Mouse (Mus musculus) adrenal gland (tissue): Measurements from ENCODE around the gene Cnksr1.

ENCODE experiments used
- intact Hi-C: fragments of 180-260 bp; cut with DNase I; formaldehyde crosslinking; loops from one replicate; pipeline ENCODE4 v1.15.1; 2025
- long read RNA-seq, 2 experiments: library from polyadenylated mRNA; unstranded; transcript quantifications; one replicate each; pipeline ENCODE4 v2.0.0; 2020; ENCODE audit warnings: borderline replicate concordance in 1 of 2; ENCODE audit not compliant: insufficient replicate concordance in 1 of 2

Cnksr1 gene
- long read RNA-seq, experiment 1 = 0 reads
- long read RNA-seq, experiment 2 = 0 reads

GRCm38 (mm10) chr4:134238279-134238651, at the start of gene Cnksr1:
Gene Cnksr1, minus strand, starts transcription at chr4:134238399.
- intact Hi-C loops = no loop called here

DNA sequence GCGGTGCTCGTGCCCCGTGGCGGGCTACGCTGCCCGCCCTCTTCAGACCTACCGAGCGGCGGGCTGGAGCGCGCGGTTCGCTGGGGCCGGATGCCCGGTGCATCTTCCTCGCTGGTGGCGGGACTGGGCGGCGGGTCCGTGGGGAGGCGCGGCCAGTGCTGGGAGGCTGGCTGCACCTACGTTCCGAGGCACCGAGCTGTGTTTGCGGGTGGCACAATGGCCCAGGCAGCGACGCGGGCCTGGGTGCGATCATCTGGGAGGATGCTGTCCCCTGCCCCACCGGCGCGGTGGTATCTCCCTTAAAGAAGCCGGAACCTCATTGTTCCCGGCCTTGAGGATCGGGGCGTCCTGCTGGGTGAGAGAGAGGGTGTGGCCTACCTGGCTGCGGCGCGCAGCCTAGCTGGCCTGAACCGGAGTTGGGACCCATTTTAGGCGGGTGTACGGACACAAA, 49.4 kb upstream of the Cnksr1 start, which contains the start of gene Pdik1l:
Gene Pdik1l (minus strand): TSS at position 321 of the 451 bp plus-strand sequence.
- intact Hi-C loops = loop anchor here (5.0 kb wide), 1 partner anchor 40 kb away; the partner anchor contains the start of genes Gm30191 and Zfp593

GRCm38 (mm10) chr4:134287168-134287564, 49.0 kb upstream of the Cnksr1 start:
- intact Hi-C loops = loop anchor here (5.0 kb wide), 1 partner anchor 40 kb away; the partner anchor contains the start of genes Gm30191 and Zfp593

DNA sequence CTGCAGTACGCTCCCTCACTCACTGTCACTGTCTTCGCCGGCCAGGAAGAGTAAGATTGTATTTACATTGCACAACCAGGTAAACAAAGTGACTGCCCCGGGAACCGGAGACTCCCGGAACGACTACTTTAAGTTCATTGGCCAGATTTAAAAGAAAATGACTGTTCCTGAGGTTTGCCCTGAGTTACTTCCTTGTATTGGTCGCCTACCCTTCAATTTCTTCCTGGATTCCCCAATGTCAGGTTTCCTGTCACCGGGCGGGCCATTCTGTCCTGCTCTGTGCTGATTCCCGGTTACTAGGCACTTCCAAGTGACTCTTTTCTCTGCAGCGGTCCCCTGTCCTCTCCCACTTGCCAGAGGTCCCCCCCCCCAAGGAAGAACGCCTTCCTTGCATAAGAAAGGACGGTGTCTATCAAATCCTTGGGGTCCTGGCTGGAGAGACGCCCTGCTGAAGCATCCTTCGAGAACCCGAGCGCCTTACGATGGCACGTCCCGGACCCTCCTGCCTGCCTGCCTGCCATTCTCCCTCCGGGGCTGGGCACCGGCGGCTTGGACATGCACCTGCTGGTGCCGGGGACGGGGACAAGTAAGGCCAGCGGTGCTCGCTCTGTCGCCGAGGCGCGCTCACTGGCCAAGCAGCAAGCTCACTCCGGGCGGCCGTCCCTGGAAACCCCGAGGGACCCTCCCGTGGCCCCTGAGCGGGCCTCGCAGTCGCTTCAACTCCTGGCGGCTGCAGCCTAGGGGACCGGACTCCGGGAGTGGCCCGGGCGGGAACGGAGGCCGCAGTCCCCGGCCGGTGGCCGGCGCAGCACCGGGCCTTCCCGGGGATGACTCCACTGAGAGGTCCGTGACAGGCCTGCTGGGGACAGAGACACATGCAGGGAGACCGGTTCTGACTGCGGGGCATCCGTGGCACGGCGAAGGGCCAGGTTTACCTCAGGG, 48.3 kb upstream of the Cnksr1 start:
- intact Hi-C loops = loop anchor here (5.0 kb wide), 1 partner anchor 39 kb away; the partner anchor contains the start of genes Gm30191 and Zfp593

DNA sequence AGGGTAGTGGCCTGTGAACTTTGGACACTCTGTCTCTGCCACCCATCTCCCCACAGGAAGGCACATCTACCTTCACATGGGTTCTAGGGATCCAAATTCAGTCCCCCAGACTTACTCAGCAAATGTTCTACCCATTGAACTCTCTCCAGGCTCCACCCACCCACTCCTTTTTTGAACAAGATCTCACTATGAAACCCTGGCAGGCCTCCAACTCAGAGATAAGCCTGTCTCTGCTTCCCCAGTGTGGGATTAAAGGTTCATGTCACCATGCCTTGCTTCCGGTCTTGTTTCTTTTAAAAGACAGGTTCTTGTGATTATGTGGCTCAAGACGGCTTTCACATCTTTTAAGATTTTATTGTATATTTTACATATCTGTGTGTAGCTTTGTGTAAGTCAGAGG, 46.7 kb upstream of the Cnksr1 start:
- intact Hi-C loops = loop anchor here (5.0 kb wide), 1 partner anchor 38 kb away; the partner anchor contains the start of genes Gm30191 and Zfp593

DNA sequence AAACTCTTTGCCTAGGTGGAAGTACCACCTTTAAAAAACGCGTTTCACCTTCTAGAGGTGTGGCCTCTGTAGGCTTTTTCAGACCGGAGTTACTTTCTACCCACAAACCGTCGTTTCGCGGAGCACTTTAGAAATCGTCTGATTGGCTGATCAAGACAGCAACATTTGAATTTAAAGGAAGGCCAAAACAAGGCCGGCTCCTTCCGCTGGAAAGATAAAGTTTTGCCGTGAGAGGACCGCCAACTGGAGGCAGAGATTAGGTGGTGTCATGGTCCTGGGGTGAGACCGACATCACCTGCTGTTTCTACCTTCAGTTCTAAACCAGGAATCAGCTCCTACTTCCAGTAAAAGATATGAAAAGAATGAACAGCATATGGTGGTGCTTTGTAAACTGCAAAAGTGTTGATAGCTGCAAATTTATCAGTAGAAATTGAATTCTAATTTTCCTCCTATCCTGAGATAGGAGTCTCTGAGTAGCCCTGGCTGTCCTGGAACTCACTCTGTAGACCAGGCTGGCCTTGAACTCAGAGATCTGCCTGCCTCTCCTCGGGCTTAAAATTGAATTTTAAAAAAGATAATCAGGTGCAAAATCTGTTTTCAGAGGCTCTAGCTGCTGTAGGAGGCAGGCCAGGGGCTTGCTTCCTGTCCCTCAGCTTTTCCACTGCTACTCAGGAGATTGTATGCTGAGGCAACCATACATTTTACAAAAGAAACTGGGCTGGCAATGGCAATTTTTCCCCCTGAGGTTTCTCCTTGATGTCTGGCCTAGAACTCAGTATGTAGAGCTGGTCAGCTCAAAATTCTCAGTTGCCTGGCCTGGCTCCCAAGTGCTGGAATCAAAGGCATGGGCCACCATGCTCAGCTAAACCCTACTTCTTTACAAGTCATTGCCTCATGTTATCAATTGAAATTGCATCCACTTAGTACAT, 35.5 kb upstream of the Cnksr1 start:
- intact Hi-C loops = no loop called here

GRCm38 (mm10) chr4:134272731-134273416, 34.7 kb upstream of the Cnksr1 start:
- intact Hi-C loops = no loop called here

DNA sequence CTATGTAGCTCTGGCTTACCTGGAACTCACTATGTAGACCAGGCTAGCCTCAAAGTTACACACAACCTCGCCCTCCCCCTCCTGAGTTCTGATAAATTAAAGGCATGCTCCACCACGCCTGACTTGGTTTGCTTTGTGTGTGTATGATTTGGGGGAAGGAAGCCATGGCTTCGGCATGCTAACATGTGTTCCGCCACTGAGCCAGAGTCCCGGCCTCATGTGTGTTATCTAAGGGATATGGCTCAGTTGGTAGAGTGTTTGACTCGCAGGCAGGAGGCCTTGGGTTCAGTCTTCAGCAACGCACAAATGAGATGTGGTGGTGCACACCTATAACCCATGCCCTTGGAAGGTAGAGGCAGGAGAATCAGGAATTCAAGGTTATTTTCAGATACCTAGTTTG, 33.8 kb upstream of the Cnksr1 start:
- intact Hi-C loops = no loop called here

DNA sequence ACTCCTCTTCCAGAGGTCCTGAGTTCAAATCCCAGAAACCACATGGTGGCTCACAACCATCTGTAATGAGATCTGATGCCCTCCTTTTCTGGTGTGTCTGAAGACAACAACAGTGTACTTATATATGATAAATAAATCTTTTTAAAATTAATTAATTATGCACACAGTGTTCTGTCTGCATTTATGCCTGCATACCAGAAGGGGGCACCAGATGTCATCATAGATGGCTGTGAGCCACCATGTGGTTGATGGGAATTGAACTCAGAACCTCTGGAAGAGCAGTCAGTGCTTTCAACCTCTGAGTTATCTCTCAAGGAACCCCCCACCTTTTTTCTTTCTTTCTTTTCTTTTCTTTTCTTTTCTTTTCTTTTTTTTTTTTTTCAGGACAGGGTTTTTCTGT, 31.4 kb upstream of the Cnksr1 start:
- intact Hi-C loops = loop anchor here (5.0 to 10.0 kb wide), 2 partner anchors 118 to 205 kb away; no protein-coding TSS in a partner anchor

- intact Hi-C loops = loop anchor here (5.0 to 10.0 kb wide), 2 partner anchors 119 to 207 kb away; no protein-coding TSS in a partner anchor
These were observed 30.0 kb upstream of the Cnksr1 start for GRCm38 (mm10) chr4:134268102-134268655.

GRCm38 (mm10) chr4:134265860-134266585, 27.8 kb upstream of the Cnksr1 start:
- intact Hi-C loops = loop anchor here (5.0 to 10.0 kb wide), 2 partner anchors 121 to 209 kb away; no protein-coding TSS in a partner anchor

GRCm38 (mm10) chr4:134263191-134263590, 25.0 kb upstream of the Cnksr1 start:
- intact Hi-C loops = loop anchor here (10.0 kb wide), 1 partner anchor 212 kb away; no protein-coding TSS in a partner anchor

GRCm38 (mm10) chr4:134258354-134258753, 20.2 kb upstream of the Cnksr1 start:
- intact Hi-C loops = no loop called here

DNA sequence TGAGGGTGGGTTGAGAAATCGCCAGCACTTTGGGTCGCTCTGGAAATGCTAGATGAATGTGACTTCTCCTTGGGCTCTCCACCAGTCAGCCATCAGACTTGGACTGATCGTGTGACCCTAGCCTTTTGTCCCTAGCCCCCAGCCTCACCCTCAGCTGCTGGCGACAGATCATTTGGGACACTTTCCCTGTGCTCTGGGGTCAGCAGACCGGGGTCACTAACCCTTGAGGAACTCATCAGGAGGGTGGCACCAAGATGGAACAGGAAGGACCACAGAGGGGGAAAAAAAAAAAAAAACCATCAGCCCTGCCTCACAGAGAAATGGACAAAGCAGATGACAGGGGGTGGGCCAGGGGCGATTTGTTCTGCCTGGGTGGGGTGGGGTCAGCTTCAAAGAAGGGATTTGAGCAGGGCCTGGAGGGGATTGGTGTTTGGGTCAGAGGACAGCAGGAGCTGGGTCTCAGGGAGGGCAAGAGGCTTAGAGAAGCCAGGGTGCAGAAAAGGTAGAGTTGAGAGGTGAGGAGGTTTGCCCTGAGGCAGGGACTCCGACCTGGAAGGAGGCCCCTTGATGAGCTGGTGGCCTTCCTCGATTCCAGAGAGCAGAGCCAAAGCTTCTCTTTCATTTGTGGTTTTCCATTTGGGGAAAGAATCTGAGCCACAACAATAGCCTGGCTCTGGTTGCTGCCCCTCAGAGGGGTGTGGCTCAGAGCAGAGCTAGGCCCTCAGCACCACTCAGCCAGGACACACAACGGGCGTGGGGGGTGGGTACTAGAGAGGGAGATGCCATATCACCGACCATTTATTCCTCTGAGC, 19.2 kb upstream of the Cnksr1 start:
- intact Hi-C loops = no loop called here

DNA sequence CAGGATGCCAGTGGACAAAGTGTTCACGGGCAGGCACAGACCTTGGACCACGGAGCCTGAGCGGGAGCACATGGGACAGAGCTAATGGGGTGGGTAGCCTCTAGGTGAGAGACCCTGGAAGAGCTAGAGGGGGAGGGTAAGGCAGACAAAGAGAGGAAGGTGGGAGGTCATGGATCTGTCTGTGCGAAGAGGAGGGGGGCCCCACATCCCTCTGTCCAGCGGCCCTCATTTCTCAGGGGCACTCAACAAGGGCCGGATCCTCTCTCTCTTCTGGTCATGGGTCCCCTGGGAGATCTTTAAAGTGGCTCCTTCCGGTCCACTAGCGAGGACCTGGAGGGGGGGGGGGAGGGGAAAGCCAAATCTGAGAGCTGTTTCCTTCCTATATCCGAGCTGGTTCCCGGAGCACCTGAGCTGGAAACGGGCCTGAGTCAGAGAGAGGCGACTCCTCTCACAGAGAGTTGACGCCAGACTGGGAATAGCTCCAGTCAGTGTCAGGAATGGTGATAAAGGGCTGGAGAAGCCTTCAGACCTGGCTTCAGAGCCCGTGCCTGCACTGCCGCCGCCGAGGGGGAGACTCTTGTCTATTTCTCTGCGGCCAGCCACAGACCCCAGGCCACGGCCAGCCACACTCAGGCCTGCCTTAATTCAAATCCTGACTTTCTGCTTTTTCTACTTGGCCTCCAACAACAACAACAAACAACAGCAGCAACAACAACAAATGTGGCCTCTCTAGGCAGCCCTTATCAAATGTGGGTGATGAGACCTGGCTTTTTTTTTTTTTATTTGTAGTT, 18.4 kb upstream of the Cnksr1 start:
- intact Hi-C loops = no loop called here

- intact Hi-C loops = no loop called here
These were observed 17.7 kb upstream of the Cnksr1 start for GRCm38 (mm10) chr4:134255854-134256253.

- intact Hi-C loops = no loop called here
These were observed 16.6 kb upstream of the Cnksr1 start for GRCm38 (mm10) chr4:134254835-134255234.
